23 mouse cellular contexts compared by ENCODE assay signal in the genomic region with DNA sequence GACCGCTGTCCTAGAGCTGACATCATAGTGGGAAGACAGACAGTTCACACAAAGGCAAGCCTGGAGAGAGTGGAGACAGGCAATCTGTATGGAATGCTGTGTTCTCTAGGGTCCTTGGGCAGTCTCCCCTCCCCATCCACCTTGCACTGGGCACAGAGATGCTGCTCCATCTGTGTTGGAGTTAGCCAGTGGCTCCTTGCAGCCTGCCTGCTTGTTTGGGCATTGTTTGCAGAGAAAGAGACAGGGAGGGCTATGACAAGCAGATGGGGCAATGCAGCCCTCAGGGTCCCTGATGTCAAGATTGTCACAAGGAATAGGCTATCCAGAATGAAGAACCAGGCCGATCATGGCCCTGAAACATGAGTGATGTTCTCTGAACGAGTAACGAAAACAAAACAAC. TPM values are rescaled to one million over a fixed set of nuclear protein-coding genes. Genes with fewer than 3 reads are reported as not detected.
DNase-seq lines count a peak whose midpoint lies in the region; ATAC-seq and TF ChIP-seq lines count a peak whose summit lies in the region.
"Had no signal": no experiment of that assay in that cellular context is flagged by ENCODE, and none has a peak within 500 bp of the region (broad histone marks: within the 10 kb centered on the region; RNA-seq: fewer than 3 reads in every experiment).

No protein-coding gene starts in this region.

- H3K27me3 ChIP-seq in forebrain, embryonic 10.5 days (ENCODE audit: poor library complexity, severe bottlenecking), result peaks cover 18% of the 10 kb centered on the region
- H3K27me3 ChIP-seq in forebrain, postnatal 0 days (ENCODE audit: insufficient read depth, low read length), result no peaks in the 10 kb centered on the region
- peaks cover 7% of the 10 kb centered on the region; the same call in 1 of the 2 replicates for H3K27me3 ChIP-seq in midbrain, embryonic 13.5 days
- H3K27me3 ChIP-seq in midbrain, embryonic 16.5 days (ENCODE audit: control insufficient read depth, insufficient read depth, low read depth, low read length), result no peaks in the 10 kb centered on the region
- H3K27me3 ChIP-seq: CH12.LX; forebrain, embryonic 15.5 days had no signal

- no peak for ATAC-seq in forebrain, postnatal 0 days
- ATAC-seq in midbrain, embryonic 13.5 days, result no peak
- no peak for ATAC-seq in midbrain, embryonic 16.5 days
- ATAC-seq: forebrain, embryonic 15.5 days; intestine, embryonic 16.5 days had no signal

- H3K4me1 ChIP-seq in forebrain, embryonic 10.5 days, result peaks cover 75% of the 10 kb centered on the region
- peaks cover 16% of the 10 kb centered on the region; the same call in 1 of the 2 replicates for H3K4me1 ChIP-seq in forebrain, postnatal 0 days (ENCODE audit: insufficient read depth)
- H3K4me1 ChIP-seq in midbrain, embryonic 13.5 days (replicated peaks), result peaks cover 67% of the 10 kb centered on the region
- peaks cover 56% of the 10 kb centered on the region for H3K4me1 ChIP-seq in midbrain, embryonic 16.5 days (ENCODE audit: control insufficient read depth, insufficient read depth, low read length)

- no peak for DNase-seq in forebrain, embryonic 10.5 days (ENCODE audit: extremely low spot score, low spot score)
- DNase-seq in forebrain, postnatal 0 days, result no peak
- DNase-seq in layer of hippocampus, adult 2 months (ENCODE audit: low spot score in 2 of 2), result no peak
- DNase-seq in layer of hippocampus, adult 18-20 months (ENCODE audit: low spot score in 2 of 2), result no peak
- DNase-seq in brain, adult 2 months (ENCODE audit: low read depth, low spot score), result peak; percentile 50
- no peak for DNase-seq in adrenal gland, adult 18-20 months (ENCODE audit: low spot score in 2 of 2)
- DNase-seq: adrenal gland, adult 8-10 months; adrenal gland, postnatal 36 days; cerebellum, adult 11 months; embryo, embryonic 11 days; gastrocnemius, postnatal 10 days; heart, adult 18-20 months; heart, postnatal 10 days; heart, postnatal 4 days had no signal

- peak overlapping the region; percentile 22; the same call in 1 of the 2 replicates for H3K27ac ChIP-seq in forebrain, embryonic 10.5 days
- H3K27ac ChIP-seq in forebrain, postnatal 0 days (ENCODE audit: low read depth, low read length), result no peak overlapping the region
- H3K27ac ChIP-seq in layer of hippocampus, adult 2 months, result peak overlapping the region; percentile 80
- H3K27ac ChIP-seq in midbrain, embryonic 13.5 days, result no peak overlapping the region; the same call in 1 of the 2 replicates
- H3K27ac ChIP-seq in midbrain, embryonic 16.5 days (ENCODE audit: low read length), result no peak overlapping the region
- H3K27ac ChIP-seq: embryonic facial prominence, embryonic 15.5 days; forebrain, embryonic 15.5 days; heart, embryonic 10.5 days had no signal

- H3K4me3 ChIP-seq in forebrain, embryonic 10.5 days, result no peak overlapping the region
- no peak overlapping the region for H3K4me3 ChIP-seq in forebrain, postnatal 0 days (ENCODE audit: low read depth, low read length)
- H3K4me3 ChIP-seq in layer of hippocampus, adult 2 months, result no peak overlapping the region; the same call in 1 of the 2 replicates
- no peak overlapping the region for H3K4me3 ChIP-seq in midbrain, embryonic 13.5 days (replicated peaks)
- no peak overlapping the region for H3K4me3 ChIP-seq in midbrain, embryonic 16.5 days (ENCODE audit: low read depth, low read length)
- H3K4me3 ChIP-seq: embryonic facial prominence, embryonic 15.5 days; erythroblast, embryonic 14.5 days; forebrain, embryonic 15.5 days; heart, embryonic 10.5 days had no signal

- WGBS in forebrain, embryonic 10.5 days, result 89% methylated on average over 4 of the region's 4 CpGs
- WGBS in forebrain, postnatal 0 days, result 63% methylated on average over 4 of the region's 4 CpGs
- 72% methylated on average over 4 of the region's 4 CpGs for WGBS in midbrain, embryonic 13.5 days
- 71% methylated on average over 4 of the region's 4 CpGs for WGBS in midbrain, embryonic 16.5 days

- no peaks in the 10 kb centered on the region for H3K36me3 ChIP-seq in forebrain, embryonic 10.5 days (replicated peaks)
- H3K36me3 ChIP-seq in forebrain, postnatal 0 days (ENCODE audit: insufficient read depth), result no peaks in the 10 kb centered on the region
- H3K36me3 ChIP-seq in midbrain, embryonic 13.5 days, result no peaks in the 10 kb centered on the region
- no peaks in the 10 kb centered on the region for H3K36me3 ChIP-seq in midbrain, embryonic 16.5 days (ENCODE audit: control insufficient read depth, insufficient read depth, low read length)
- H3K36me3 ChIP-seq: embryonic facial prominence, embryonic 15.5 days; forebrain, embryonic 15.5 days; heart, embryonic 10.5 days had no signal

- TF ChIP-seq CTCF in forebrain, postnatal 0 days (IDR thresholded peaks at IDR 0.05; ENCODE audit: low read depth), result no peak
- no peak for TF ChIP-seq CTCF in layer of hippocampus, adult 2 months (conservative IDR thresholded peaks at IDR 0.05)

- no peaks in the 10 kb centered on the region for H3K9me3 ChIP-seq in forebrain, embryonic 10.5 days
- no peaks in the 10 kb centered on the region for H3K9me3 ChIP-seq in forebrain, postnatal 0 days (ENCODE audit: low read length)
- no peaks in the 10 kb centered on the region for H3K9me3 ChIP-seq in midbrain, embryonic 13.5 days
- H3K9me3 ChIP-seq in midbrain, embryonic 16.5 days (replicated peaks; ENCODE audit: control insufficient read depth, low read length, poor library complexity, severe bottlenecking), result no peaks in the 10 kb centered on the region
- H3K9me3 ChIP-seq: embryonic facial prominence, embryonic 15.5 days; forebrain, embryonic 15.5 days; heart, embryonic 10.5 days had no signal

- no peak overlapping the region for H3K4me2 ChIP-seq in forebrain, postnatal 0 days (ENCODE audit: low read depth)
- H3K4me2 ChIP-seq in midbrain, embryonic 13.5 days (replicated peaks), result no peak overlapping the region
- H3K4me2 ChIP-seq in midbrain, embryonic 16.5 days (ENCODE audit: low read length), result no peak overlapping the region
- H3K4me2 ChIP-seq: embryonic facial prominence, embryonic 15.5 days; forebrain, embryonic 15.5 days had no signal

- H3K9ac ChIP-seq in forebrain, postnatal 0 days, result no peak overlapping the region
- 0 out of 2 replicates have a peak overlapping the region, but pooled peaks have one; percentile 20 for H3K9ac ChIP-seq in midbrain, embryonic 13.5 days (replicated peaks)
- no peak overlapping the region for H3K9ac ChIP-seq in midbrain, embryonic 16.5 days (ENCODE audit: low read depth, low read length)
- H3K9ac ChIP-seq: embryonic facial prominence, embryonic 15.5 days; forebrain, embryonic 15.5 days had no signal

RNA-seq across cellular contexts. Expression of a gene that starts 5.6 kb away (rescaled TPM):
- polyA plus RNA-seq in forebrain, embryonic 10.5 days (2016; fragmentation: Nextera tagmentation; extraction: Ambion mirVana), result 5.3 and 6.1 TPM in 2 replicates
- total RNA-seq in forebrain, postnatal 0 days (2014; rRNA removed), result 64.1 and 84.7 TPM in 2 replicates
- 19.3 and 28.2 TPM in 2 replicates for polyA plus RNA-seq in forebrain, postnatal 0 days (2015; fragmentation: Nextera tagmentation; extraction: Ambion mirVana)
- total RNA-seq in layer of hippocampus, adult 2 months (2021), result 100 to 1,000 TPM; 135 to 141 TPM
- total RNA-seq in layer of hippocampus, adult 18-20 months (2021), result 100 to 1,000 TPM; 142 to 144 TPM
- 13.1 and 14.8 TPM in 2 replicates for polyA plus RNA-seq in midbrain, embryonic 13.5 days (2015; fragmentation: Nextera tagmentation; extraction: Ambion mirVana)
- 25.4 and 28.5 TPM in 2 replicates for polyA plus RNA-seq in midbrain, embryonic 16.5 days (2015; fragmentation: Nextera tagmentation; extraction: Ambion mirVana)
- 10 to 100 TPM in 1 of 2 experiments, 1 to 10 TPM in 1; 4.6 to 15.9 TPM for total RNA-seq in adrenal gland, adult 18-20 months (2021)
- total RNA-seq: CH12.LX; common myeloid progenitor, adult 5-6 weeks had no signal
- polyA plus RNA-seq: erythroblast, embryonic 14.5 days had no signal

Comparison
In these comparisons a context has a peak if more than half of its experiments do, and no peak if none do; other contexts are left out.
1. H3K27ac ChIP-seq: peak in forebrain, embryonic 10.5 days (single experiment) and layer of hippocampus, adult 2 months (single experiment); none in forebrain, postnatal 0 days (single experiment), midbrain, embryonic 13.5 days (single experiment) and midbrain, embryonic 16.5 days (single experiment).